Mouse (Mus musculus) kidney, postnatal 10 days (tissue): Measurements from ENCODE around the gene Dapp1.
A peak's percentile ranks its signal among the peaks of the same experiment; 100 is the strongest.
"Not testable (repeated sequence)": the region's sequence is repeated elsewhere in the genome, so short reads cannot be mapped to it uniquely, and the experiment has no call there.

Experiments used
- DNase-seq: peaks from one replicate; pipeline ENCODE4 v3.0.0; 2021; ENCODE audit warnings: mixed read lengths

Dapp1 gene

GRCm38 (mm10) chr3:137952914-137953880 is 28.1 kb downstream of the Dapp1 start:
- DNase-seq: peak; percentile 47

GRCm38 (mm10) chr3:137952225-137952913 is 29.0 kb downstream of the Dapp1 start:
- DNase-seq: no peak

- DNase-seq: no peak
Observed at GRCm38 (mm10) chr3:137951819-137952218, 29.5 kb downstream of the Dapp1 start.

GRCm38 (mm10) chr3:137951302-137951701 is 30.0 kb downstream of the Dapp1 start:
- not testable (repeated sequence) for DNase-seq

- no peak for DNase-seq
Observed at GRCm38 (mm10) chr3:137950191-137950885, 31.0 kb downstream of the Dapp1 start.

GRCm38 (mm10) chr3:137947525-137947924 is 33.8 kb downstream of the Dapp1 start:
- DNase-seq: no peak

- no peak for DNase-seq
Observed at GRCm38 (mm10) chr3:137946827-137947226, 34.5 kb downstream of the Dapp1 start.

GRCm38 (mm10) chr3:137943737-137944154 is 37.6 kb downstream of the Dapp1 start:
- no peak for DNase-seq

- no peak for DNase-seq
Observed at GRCm38 (mm10) chr3:137942098-137942622, 39.2 kb downstream of the Dapp1 start.

- no peak for DNase-seq
Observed at GRCm38 (mm10) chr3:137941555-137941954, 39.8 kb downstream of the Dapp1 start.

- no peak for DNase-seq
Observed at GRCm38 (mm10) chr3:137940757-137941156, 40.6 kb downstream of the Dapp1 start.

- DNase-seq: peak; percentile 71
Observed at GRCm38 (mm10) chr3:137938608-137939007, 42.7 kb downstream of the Dapp1 start.

GRCm38 (mm10) chr3:137936541-137936940 is 44.8 kb downstream of the Dapp1 start:
- DNase-seq: no peak

- no peak for DNase-seq
Observed at GRCm38 (mm10) chr3:137935570-137936525, 45.5 kb downstream of the Dapp1 start.

GRCm38 (mm10) chr3:137933986-137934385 is 47.4 kb downstream of the Dapp1 start:
- no peak for DNase-seq

GRCm38 (mm10) chr3:137932748-137933147 is 48.6 kb downstream of the Dapp1 start:
- DNase-seq: no peak

GRCm38 (mm10) chr3:137929940-137930339 is 51.4 kb downstream of the Dapp1 start:
- no peak for DNase-seq

- no peak for DNase-seq
Observed at GRCm38 (mm10) chr3:137927010-137927409, 54.3 kb downstream of the Dapp1 start.

GRCm38 (mm10) chr3:137920594-137920993 is 60.8 kb downstream of the Dapp1 start:
- no peak for DNase-seq

GRCm38 (mm10) chr3:137919398-137919797 is 61.9 kb downstream of the Dapp1 start:
- DNase-seq: no peak

- DNase-seq: no peak
Observed at GRCm38 (mm10) chr3:137918932-137919311, 62.4 kb downstream of the Dapp1 start.
